ENCODE assay signal across 8 mouse cellular contexts in genomic region chr6:24530711-24531420, GRCm38 (mm10). TPM values are rescaled to one million over a fixed set of nuclear protein-coding genes. Genes with fewer than 3 reads are reported as not detected.
DNase-seq lines count a peak whose midpoint lies in the region; ATAC-seq lines count a peak whose summit lies in the region.

No protein-coding gene starts in this region.

- no peak overlapping the region for H3K9ac ChIP-seq in liver, embryonic 11.5 days (ENCODE audit: low read depth, low read length)
- H3K9ac ChIP-seq in forebrain, embryonic 12.5 days, result no peak overlapping the region
- no peak overlapping the region for H3K9ac ChIP-seq in intestine, embryonic 14.5 days (ENCODE audit: low read length)
- H3K9ac ChIP-seq in stomach, embryonic 14.5 days (replicated peaks; ENCODE audit: low read depth, low read length), result no peak overlapping the region

- peak overlapping the region; percentile 47 for H3K4me2 ChIP-seq in liver, embryonic 11.5 days
- peak overlapping the region; percentile 26 for H3K4me2 ChIP-seq in forebrain, embryonic 12.5 days
- peak overlapping the region; percentile 41 for H3K4me2 ChIP-seq in intestine, embryonic 14.5 days (ENCODE audit: low read length)
- H3K4me2 ChIP-seq in stomach, embryonic 14.5 days (replicated peaks; ENCODE audit: low read depth, low read length), result peak overlapping the region; percentile 42

- no peaks in the 10 kb centered on the region for H3K27me3 ChIP-seq in liver, embryonic 11.5 days (replicated peaks; ENCODE audit: control insufficient read depth, insufficient read depth, low read length)
- H3K27me3 ChIP-seq in forebrain, embryonic 12.5 days, result no peaks in the 10 kb centered on the region
- no peaks in the 10 kb centered on the region for H3K27me3 ChIP-seq in intestine, embryonic 14.5 days (replicated peaks; ENCODE audit: control insufficient read depth, insufficient read depth, low read length)
- no peaks in the 10 kb centered on the region for H3K27me3 ChIP-seq in stomach, embryonic 14.5 days (ENCODE audit: control insufficient read depth, insufficient read depth, low read length)

- no peak overlapping the region for H3K27ac ChIP-seq in liver, embryonic 11.5 days (ENCODE audit: low read depth, low read length)
- no peak overlapping the region for H3K27ac ChIP-seq in forebrain, embryonic 12.5 days
- no peak overlapping the region for H3K27ac ChIP-seq in intestine, embryonic 14.5 days (ENCODE audit: low read depth)
- no peak overlapping the region for H3K27ac ChIP-seq in stomach, embryonic 14.5 days (ENCODE audit: low read length)

- DNase-seq in liver, embryonic 11.5 days (ENCODE audit: low spot score), result no peak
- no peak for DNase-seq in liver
- DNase-seq in intestine, embryonic 14.5 days (ENCODE audit: low spot score), result no peak
- DNase-seq in urinary bladder, postnatal 4 days (ENCODE audit: low spot score in 2 of 2), result no peak
- no peak for DNase-seq in layer of hippocampus, adult 9-10 months (ENCODE audit: low spot score)
- DNase-seq in urinary bladder, postnatal 25 days (ENCODE audit: low spot score), result no peak

- no peaks in the 10 kb centered on the region for H3K9me3 ChIP-seq in liver, embryonic 11.5 days (ENCODE audit: control insufficient read depth, low read length)
- H3K9me3 ChIP-seq in forebrain, embryonic 12.5 days, result no peaks in the 10 kb centered on the region
- H3K9me3 ChIP-seq in intestine, embryonic 14.5 days (ENCODE audit: control insufficient read depth, low read length), result no peaks in the 10 kb centered on the region
- H3K9me3 ChIP-seq in stomach, embryonic 14.5 days (ENCODE audit: control insufficient read depth, low read depth, low read length), result no peaks in the 10 kb centered on the region

- no peaks in the 10 kb centered on the region; the same call in 1 of the 2 replicates for H3K4me1 ChIP-seq in liver, embryonic 11.5 days (replicated peaks; ENCODE audit: control insufficient read depth, insufficient read depth, low read length)
- peaks cover 18% of the 10 kb centered on the region for H3K4me1 ChIP-seq in forebrain, embryonic 12.5 days
- peaks cover 19% of the 10 kb centered on the region; the same call in 1 of the 2 replicates for H3K4me1 ChIP-seq in intestine, embryonic 14.5 days (replicated peaks; ENCODE audit: control insufficient read depth, insufficient read depth, low read length)
- peaks cover 6% of the 10 kb centered on the region; the same call in 1 of the 2 replicates for H3K4me1 ChIP-seq in stomach, embryonic 14.5 days (ENCODE audit: control insufficient read depth, insufficient read depth, low read length)

- H3K36me3 ChIP-seq in liver, embryonic 11.5 days (ENCODE audit: control insufficient read depth, insufficient read depth, low read length), result no peaks in the 10 kb centered on the region
- H3K36me3 ChIP-seq in forebrain, embryonic 12.5 days (replicated peaks), result no peaks in the 10 kb centered on the region
- H3K36me3 ChIP-seq in intestine, embryonic 14.5 days (ENCODE audit: control insufficient read depth, insufficient read depth, low read length), result no peaks in the 10 kb centered on the region
- no peaks in the 10 kb centered on the region for H3K36me3 ChIP-seq in stomach, embryonic 14.5 days (ENCODE audit: control insufficient read depth, insufficient read depth, low read length)

- no peak for ATAC-seq in liver, embryonic 11.5 days (replicated peaks; ENCODE audit: low FRiP score)
- ATAC-seq in forebrain, embryonic 12.5 days (ENCODE audit: low FRiP score), result no peak
- ATAC-seq in intestine, embryonic 14.5 days (replicated peaks; ENCODE audit: low FRiP score, low TSS enrichment, low read depth), result no peak
- ATAC-seq in stomach, embryonic 14.5 days (ENCODE audit: insufficient number of reproducible peaks, insufficient read depth, low FRiP score, low read depth), result no peak

- no peak overlapping the region for H3K4me3 ChIP-seq in liver, embryonic 11.5 days (ENCODE audit: low read depth, low read length)
- H3K4me3 ChIP-seq in forebrain, embryonic 12.5 days (replicated peaks), result no peak overlapping the region
- peak overlapping the region; percentile 18; the same call in 1 of the 2 replicates for H3K4me3 ChIP-seq in intestine, embryonic 14.5 days (ENCODE audit: low read depth, low read length)
- no peak overlapping the region for H3K4me3 ChIP-seq in stomach, embryonic 14.5 days (ENCODE audit: low read depth, low read length)

- 48% methylated on average over 11 of the region's 11 CpGs for WGBS in liver, embryonic 11.5 days
- 58% methylated on average over 11 of the region's 11 CpGs for WGBS in forebrain, embryonic 12.5 days
- WGBS in intestine, embryonic 14.5 days, result 50% methylated on average over 11 of the region's 11 CpGs
- 52% methylated on average over 11 of the region's 11 CpGs for WGBS in stomach, embryonic 14.5 days

RNA-seq across cellular contexts. Expression of gene Asb15, which starts 2.9 kb away (rescaled TPM):
- not detected in 2 replicates for polyA plus RNA-seq in liver, embryonic 11.5 days (2014; fragmentation: Nextera tagmentation; extraction: Ambion mirVana)
- polyA plus RNA-seq in forebrain, embryonic 12.5 days (2016; fragmentation: Nextera tagmentation; extraction: Ambion mirVana), result not detected in 2 replicates
- not detected in 2 replicates for polyA plus RNA-seq in intestine, embryonic 14.5 days (2014; fragmentation: Nextera tagmentation; extraction: Ambion mirVana)
- polyA plus RNA-seq in stomach, embryonic 14.5 days (2014; fragmentation: Nextera tagmentation; extraction: Ambion mirVana), result not detected in 2 replicates

RNA-seq across cellular contexts. Expression of gene Ndufa5, which starts 3.1 kb away (rescaled TPM):
- 343 and 381 TPM in 2 replicates for polyA plus RNA-seq in liver, embryonic 11.5 days (2014; fragmentation: Nextera tagmentation; extraction: Ambion mirVana)
- 299 and 302 TPM in 2 replicates for polyA plus RNA-seq in forebrain, embryonic 12.5 days (2016; fragmentation: Nextera tagmentation; extraction: Ambion mirVana)
- 337 and 369 TPM in 2 replicates for polyA plus RNA-seq in intestine, embryonic 14.5 days (2014; fragmentation: Nextera tagmentation; extraction: Ambion mirVana)
- 348 and 357 TPM in 2 replicates for polyA plus RNA-seq in stomach, embryonic 14.5 days (2014; fragmentation: Nextera tagmentation; extraction: Ambion mirVana)

RNA-seq across cellular contexts. Expression of gene Iqub, which starts 16.0 kb away (rescaled TPM):
- 0.16 TPM in 1 of 2 replicates, not detected in the other for polyA plus RNA-seq in liver, embryonic 11.5 days (2014; fragmentation: Nextera tagmentation; extraction: Ambion mirVana)
- 0.62 and 0.96 TPM in 2 replicates for polyA plus RNA-seq in forebrain, embryonic 12.5 days (2016; fragmentation: Nextera tagmentation; extraction: Ambion mirVana)
- polyA plus RNA-seq in intestine, embryonic 14.5 days (2014; fragmentation: Nextera tagmentation; extraction: Ambion mirVana), result 0.11 TPM in 1 of 2 replicates, not detected in the other
- polyA plus RNA-seq in stomach, embryonic 14.5 days (2014; fragmentation: Nextera tagmentation; extraction: Ambion mirVana), result 0.08 TPM in 1 of 2 replicates, not detected in the other
